In genomic region chr8:106606121-106606520, GRCm38 (mm10) we compare ENCODE assay signal across 22 mouse cellular contexts. TPM values are rescaled to one million over a fixed set of nuclear protein-coding genes. Genes with fewer than 3 reads are reported as not detected.
DNase-seq lines count a peak whose midpoint lies in the region; ATAC-seq and TF ChIP-seq lines count a peak whose summit lies in the region.
"Had no signal": no experiment of that assay in that cellular context is flagged by ENCODE, and none has a peak within 500 bp of the region (broad histone marks: within the 10 kb centered on the region; RNA-seq: fewer than 3 reads in every experiment).

No protein-coding gene starts in this region.

- peak overlapping the region; percentile 59; the same call in 1 of the 2 replicates for H3K4me2 ChIP-seq in lung, postnatal 0 days (replicated peaks; ENCODE audit: low read depth, low read length)
- H3K4me2 ChIP-seq in intestine, postnatal 0 days (replicated peaks; ENCODE audit: low read depth): peak overlapping the region; percentile 65
- peak overlapping the region; percentile 38 for H3K4me2 ChIP-seq in stomach, postnatal 0 days (replicated peaks; ENCODE audit: low read depth)
- no peak overlapping the region for H3K4me2 ChIP-seq in kidney, embryonic 14.5 days (replicated peaks; ENCODE audit: low read depth, low read length)
- H3K4me2 ChIP-seq: forebrain, embryonic 12.5 days; heart, embryonic 12.5 days; hindbrain, embryonic 12.5 days; limb, embryonic 15.5 days; neural tube, embryonic 13.5 days had no signal

- H3K4me1 ChIP-seq in liver, adult 2 months (ENCODE audit: control insufficient read depth, insufficient read depth, low read length): peaks cover 17% of the 10 kb centered on the region
- H3K4me1 ChIP-seq in lung, postnatal 0 days (ENCODE audit: insufficient read depth, low read depth, low read length): no peaks in the 10 kb centered on the region
- peaks cover 7% of the 10 kb centered on the region; the same call in 1 of the 2 replicates for H3K4me1 ChIP-seq in intestine, postnatal 0 days (replicated peaks; ENCODE audit: control insufficient read depth, insufficient read depth, low read length)
- H3K4me1 ChIP-seq in stomach, postnatal 0 days (replicated peaks; ENCODE audit: control insufficient read depth, insufficient read depth): no peaks in the 10 kb centered on the region
- peaks cover 16% of the 10 kb centered on the region; the same call in 1 of the 2 replicates for H3K4me1 ChIP-seq in kidney, embryonic 14.5 days (ENCODE audit: control insufficient read depth, insufficient read depth, low read length)

- no peaks in the 10 kb centered on the region for H3K36me3 ChIP-seq in liver, adult 2 months (ENCODE audit: control insufficient read depth, insufficient read depth, low read length)
- no peaks in the 10 kb centered on the region for H3K36me3 ChIP-seq in lung, postnatal 0 days (ENCODE audit: insufficient read depth, low read length)
- H3K36me3 ChIP-seq in intestine, postnatal 0 days (ENCODE audit: control insufficient read depth, insufficient read depth): no peaks in the 10 kb centered on the region
- no peaks in the 10 kb centered on the region for H3K36me3 ChIP-seq in stomach, postnatal 0 days (ENCODE audit: control insufficient read depth, insufficient read depth, low read length)
- H3K36me3 ChIP-seq in kidney, embryonic 14.5 days (ENCODE audit: control insufficient read depth, insufficient read depth, low read length): no peaks in the 10 kb centered on the region
- H3K36me3 ChIP-seq: forebrain, embryonic 12.5 days; heart, embryonic 12.5 days; hindbrain, embryonic 12.5 days; limb, embryonic 15.5 days; neural tube, embryonic 13.5 days had no signal

- WGBS in liver, adult 2 months: 30% methylated on average over 4 of the region's 4 CpGs
- 21% methylated on average over 4 of the region's 4 CpGs for WGBS in lung, postnatal 0 days
- 20% methylated on average over 4 of the region's 4 CpGs for WGBS in intestine, postnatal 0 days
- WGBS in stomach, postnatal 0 days: 25% methylated on average over 4 of the region's 4 CpGs
- WGBS in kidney, embryonic 14.5 days: 57% methylated on average over 4 of the region's 4 CpGs

- no peak for TF ChIP-seq EP300 in lung, postnatal 0 days (IDR thresholded peaks at IDR 0.05)
- no peak for TF ChIP-seq EP300 in stomach, postnatal 0 days (optimal IDR thresholded peaks at IDR 0.05)

- no peak for ATAC-seq in lung, postnatal 0 days
- ATAC-seq in intestine, postnatal 0 days: no peak
- no peak for ATAC-seq in stomach, postnatal 0 days (ENCODE audit: low FRiP score, low TSS enrichment)
- ATAC-seq in kidney, embryonic 14.5 days (ENCODE audit: low FRiP score, low TSS enrichment): no peak
- ATAC-seq: CD4-positive, CD25-positive, alpha-beta regulatory T cell, adult 4 months had no signal

- no peak for DNase-seq in liver, adult 2 months (ENCODE audit: extremely low read depth, low read depth, low spot score)
- no peak for DNase-seq in liver
- DNase-seq in lung, postnatal 0 days (ENCODE audit: low spot score): no peak
- DNase-seq in lung, adult 18-20 months: no peak
- DNase-seq in stomach, postnatal 0 days (ENCODE audit: low spot score): no peak
- DNase-seq in ovary, adult 18-20 months (ENCODE audit: low spot score): no peak
- DNase-seq: adrenal gland, adult 8-10 months; cerebellum, adult 8-10 months; gastrocnemius, adult 2 months; heart, postnatal 14 days; midbrain, embryonic 14.5 days; spleen, adult 18-20 months had no signal

- 0 out of 2 replicates have a peak, but pooled peaks cover 3% of the 10 kb centered on the region for H3K27me3 ChIP-seq in liver, adult 2 months (ENCODE audit: control insufficient read depth, insufficient read depth, low read length)
- peaks cover 22% of the 10 kb centered on the region for H3K27me3 ChIP-seq in lung, postnatal 0 days (replicated peaks; ENCODE audit: insufficient read depth, low read length)
- 0 out of 2 replicates have a peak, but pooled peaks cover 3% of the 10 kb centered on the region for H3K27me3 ChIP-seq in intestine, postnatal 0 days (replicated peaks; ENCODE audit: control insufficient read depth, insufficient read depth, low read length)
- H3K27me3 ChIP-seq in stomach, postnatal 0 days (ENCODE audit: control insufficient read depth, insufficient read depth, low read length): 0 out of 2 replicates have a peak, but pooled peaks cover 6% of the 10 kb centered on the region
- peaks cover 31% of the 10 kb centered on the region for H3K27me3 ChIP-seq in kidney, embryonic 14.5 days (ENCODE audit: control insufficient read depth, insufficient read depth, low read length)

- no peak overlapping the region for H3K4me3 ChIP-seq in liver, adult 2 months (ENCODE audit: insufficient read depth, low read depth, low read length)
- no peak overlapping the region for H3K4me3 ChIP-seq in lung, postnatal 0 days (ENCODE audit: low read depth, low read length)
- H3K4me3 ChIP-seq in intestine, postnatal 0 days (ENCODE audit: low read depth, low read length): no peak overlapping the region
- H3K4me3 ChIP-seq in stomach, postnatal 0 days (ENCODE audit: low read depth, low read length): peak overlapping the region; percentile 18
- H3K4me3 ChIP-seq in kidney, embryonic 14.5 days (ENCODE audit: low read length): no peak overlapping the region
- H3K4me3 ChIP-seq: forebrain, embryonic 12.5 days; gastrocnemius, adult 2 months; heart, embryonic 12.5 days; hindbrain, embryonic 12.5 days; limb, embryonic 15.5 days; megakaryocyte, embryonic 14.5 days; neural tube, embryonic 13.5 days had no signal

- TF ChIP-seq POLR2A in liver, adult 2 months (IDR thresholded peaks at IDR 0.05; ENCODE audit: extremely low read depth, insufficient read depth, low read length): no peak

- H3K9ac ChIP-seq in liver, adult 2 months (ENCODE audit: low read depth, low read length): 0 out of 2 replicates have a peak overlapping the region, but pooled peaks have one; percentile 39
- H3K9ac ChIP-seq in lung, postnatal 0 days (replicated peaks; ENCODE audit: low read depth): no peak overlapping the region
- H3K9ac ChIP-seq in intestine, postnatal 0 days (ENCODE audit: low read depth, low read length): no peak overlapping the region
- H3K9ac ChIP-seq in stomach, postnatal 0 days (ENCODE audit: low read length): no peak overlapping the region
- H3K9ac ChIP-seq in kidney, embryonic 14.5 days (ENCODE audit: low read depth, low read length): no peak overlapping the region
- H3K9ac ChIP-seq: forebrain, embryonic 12.5 days; heart, embryonic 12.5 days; hindbrain, embryonic 12.5 days; limb, embryonic 15.5 days; neural tube, embryonic 13.5 days had no signal

- H3K79me2 ChIP-seq in liver, adult 2 months (ENCODE audit: control insufficient read depth, insufficient read depth, low read length): peaks cover 3% of the 10 kb centered on the region; the same call in 1 of the 2 replicates

- TF ChIP-seq CTCF in liver, adult 2 months (IDR thresholded peaks at IDR 0.05; ENCODE audit: low read depth, low read length): no peak
- TF ChIP-seq CTCF in lung, postnatal 0 days (IDR thresholded peaks at IDR 0.05): no peak
- TF ChIP-seq CTCF in intestine, postnatal 0 days (IDR thresholded peaks at IDR 0.05; ENCODE audit: low read depth): no peak
- no peak for TF ChIP-seq CTCF in stomach, postnatal 0 days (IDR thresholded peaks at IDR 0.05; ENCODE audit: low read depth)

- no peaks in the 10 kb centered on the region for H3K9me3 ChIP-seq in lung, postnatal 0 days (ENCODE audit: low read length)
- H3K9me3 ChIP-seq in intestine, postnatal 0 days (ENCODE audit: control insufficient read depth): no peaks in the 10 kb centered on the region
- H3K9me3 ChIP-seq in stomach, postnatal 0 days (ENCODE audit: control insufficient read depth, low read length): no peaks in the 10 kb centered on the region
- H3K9me3 ChIP-seq in kidney, embryonic 14.5 days (ENCODE audit: control insufficient read depth, low read length): no peaks in the 10 kb centered on the region
- H3K9me3 ChIP-seq: forebrain, embryonic 12.5 days; heart, embryonic 12.5 days; hindbrain, embryonic 12.5 days; limb, embryonic 15.5 days; neural tube, embryonic 13.5 days had no signal

- peak overlapping the region; percentile 57 for H3K27ac ChIP-seq in liver, adult 2 months (replicated peaks; ENCODE audit: insufficient read depth, low read depth, low read length)
- H3K27ac ChIP-seq in lung, postnatal 0 days (ENCODE audit: low read length): no peak overlapping the region
- H3K27ac ChIP-seq in intestine, postnatal 0 days (ENCODE audit: low read depth, low read length): 0 out of 2 replicates have a peak overlapping the region, but pooled peaks have one; percentile 21
- H3K27ac ChIP-seq in stomach, postnatal 0 days (replicated peaks): no peak overlapping the region
- H3K27ac ChIP-seq in kidney, embryonic 14.5 days (ENCODE audit: low read depth, low read length): no peak overlapping the region
- H3K27ac ChIP-seq: forebrain, embryonic 12.5 days; gastrocnemius, adult 2 months; hindbrain, embryonic 12.5 days; kidney, postnatal 0 days; limb, embryonic 15.5 days; neural tube, embryonic 13.5 days had no signal

RNA-seq across cellular contexts. Expression of gene Cdh1, which starts 3.0 kb away (rescaled TPM):
- 17.5 and 29.9 TPM in 2 replicates for total RNA-seq in liver, adult 2 months (2014; rRNA removed)
- polyA plus RNA-seq in liver, adult 2 months (2012; rRNA removed): 8.8 and 19.8 TPM in 2 replicates
- polyA plus RNA-seq in lung, postnatal 0 days (2015; fragmentation: Nextera tagmentation; extraction: Ambion mirVana): 88.2 and 106 TPM in 2 replicates
- polyA plus RNA-seq in intestine, postnatal 0 days (2015; fragmentation: Nextera tagmentation; extraction: Ambion mirVana): 82.1 and 88.1 TPM in 2 replicates
- 118 and 131 TPM in 2 replicates for polyA plus RNA-seq in stomach, postnatal 0 days (2015; fragmentation: Nextera tagmentation; extraction: Ambion mirVana)
- 31.5 and 88.4 TPM in 2 replicates for polyA plus RNA-seq in kidney, embryonic 14.5 days (2014; fragmentation: Nextera tagmentation; extraction: Ambion mirVana)

RNA-seq across cellular contexts. Expression of gene Gm10073, which starts 32.9 kb away (rescaled TPM):
- 11.3 and 12.4 TPM in 2 replicates for total RNA-seq in liver, adult 2 months (2014; rRNA removed)
- 64.6 and 78.5 TPM in 2 replicates for polyA plus RNA-seq in liver, adult 2 months (2012; rRNA removed)
- 8.0 and 9.0 TPM in 2 replicates for polyA plus RNA-seq in lung, postnatal 0 days (2015; fragmentation: Nextera tagmentation; extraction: Ambion mirVana)
- 8.8 and 9.2 TPM in 2 replicates for polyA plus RNA-seq in intestine, postnatal 0 days (2015; fragmentation: Nextera tagmentation; extraction: Ambion mirVana)
- 13.8 and 14.2 TPM in 2 replicates for polyA plus RNA-seq in stomach, postnatal 0 days (2015; fragmentation: Nextera tagmentation; extraction: Ambion mirVana)
- polyA plus RNA-seq in kidney, embryonic 14.5 days (2014; fragmentation: Nextera tagmentation; extraction: Ambion mirVana): 11.5 and 11.6 TPM in 2 replicates

Comparison
In these comparisons a context has a peak if more than half of its experiments do, and no peak if none do; other contexts are left out.
1. H3K27ac ChIP-seq: peak in liver, adult 2 months (single experiment) and intestine, postnatal 0 days (single experiment); none in lung, postnatal 0 days (single experiment), stomach, postnatal 0 days (single experiment) and kidney, embryonic 14.5 days (single experiment).